Mouse (Mus musculus) heart, adult 2 months (tissue): ENCODE results near the gene Elp1.

Source experiments
- CTCF ChIP-seq: fragments of 200-600 bp; IDR thresholded peaks from 2 replicates; pipeline ENCODE4 v1.8.1; 2022; ENCODE audit warnings: antibody characterized with exemption, mild to moderate bottlenecking, moderate library complexity
- EP300 ChIP-seq: fragments of 200-500 bp; IDR thresholded peaks from 2 replicates; pipeline ENCODE4 v1.6.1; 2011; ENCODE audit warnings: low read depth, low read length, control low read depth; ENCODE audit not compliant: insufficient read depth
- POLR2A ChIP-seq: fragments of 200-500 bp; IDR thresholded peaks from 2 replicates; pipeline ENCODE4 v1.6.1; 2011; ENCODE audit warnings: mild to moderate bottlenecking, low read depth, low read length, control low read depth; ENCODE audit not compliant: insufficient read depth

GRCm38 (mm10) chr4:56713155-56713554 lies 89.0 kb downstream of the Elp1 start:
- TF ChIP-seq CTCF (no peak), EP300 (no peak), POLR2A (no peak)
